Mouse (Mus musculus) ES-Bruce4 (cell line): ENCODE data around the gene Sst. TPM values are rescaled to one million over a fixed set of nuclear protein-coding genes. Genes with fewer than 3 reads are reported as not detected.

Experiments
- H3K27ac ChIP-seq: 2 replicates; pipeline ENCODE4 v1.5.1; 2012; ENCODE audit warnings: low read length, inconsistent platforms; ENCODE audit not compliant: insufficient read depth
- H3K27me3 ChIP-seq: 2 replicates; pipeline ENCODE4 v1.6.1; 2012; ENCODE audit warnings: mild to moderate bottlenecking, low read length, inconsistent platforms; ENCODE audit not compliant: control insufficient read depth, poor library complexity, insufficient read depth, severe bottlenecking
- H3K36me3 ChIP-seq: 2 replicates; pipeline ENCODE4 v1.6.1; 2012; ENCODE audit warnings: inconsistent platforms, mild to moderate bottlenecking, low read length, moderate library complexity; ENCODE audit not compliant: control insufficient read depth, poor library complexity, insufficient read depth, severe bottlenecking
- H3K4me1 ChIP-seq: one replicate; pipeline ENCODE4 v1.8.1; 2011; ENCODE audit warnings: low read length; ENCODE audit not compliant: control insufficient read depth, insufficient read depth
- H3K4me3 ChIP-seq: 2 replicates; pipeline ENCODE4 v1.5.1; 2011; ENCODE audit warnings: low read depth, mild to moderate bottlenecking, low read length
- H3K9ac ChIP-seq: 2 replicates; pipeline ENCODE4 v1.6.1; 2012; ENCODE audit warnings: low read depth, mild to moderate bottlenecking, inconsistent platforms; ENCODE audit not compliant: poor library complexity, severe bottlenecking
- H3K9me3 ChIP-seq: replicated peaks from 2 replicates; pipeline ENCODE4 v1.6.1; 2012; ENCODE audit warnings: mild to moderate bottlenecking, low read length, inconsistent platforms; ENCODE audit not compliant: control insufficient read depth, poor library complexity, insufficient read depth, severe bottlenecking
- CTCF ChIP-seq: IDR thresholded peaks from one replicate; pipeline ENCODE4 v1.8.1; 2011; ENCODE audit warnings: low read depth, low read length
- EP300 ChIP-seq: IDR thresholded peaks from 2 replicates; pipeline ENCODE4 v1.6.1; 2011; ENCODE audit warnings: low read depth, low read length; ENCODE audit not compliant: insufficient read depth
- POLR2A ChIP-seq: IDR thresholded peaks from one replicate; pipeline ENCODE4 v1.8.1; 2011; ENCODE audit warnings: low read length; ENCODE audit not compliant: insufficient read depth
- polyA plus RNA-seq: library from polyadenylated mRNA; stranded (reverse); fragments of >200 nt; gene quantifications from 2 replicates; pipeline ENCODE4 v1.2.4, GENCODE M21; 2011; ENCODE audit warnings: low read depth; ENCODE audit not compliant: missing spikeins, insufficient read depth, insufficient read length

Sst gene
- polyA plus RNA-seq, 1 experiment, result not detected

- Histone ChIP-seq H3K9me3 (no peaks in the 10 kb centered on the region; the same call in 1 of the 2 replicates), H3K27ac (no peak overlapping the region), H3K9ac (no peak overlapping the region), H3K4me1 (no peaks in the 10 kb centered on the region), H3K27me3 (no peaks in the 10 kb centered on the region), H3K4me3 (no peak overlapping the region), H3K36me3 (no peaks in the 10 kb centered on the region)
- TF ChIP-seq POLR2A (no peak), CTCF (no peak), EP300 (no peak)
Measured at GRCm38 (mm10) chr16:23844622-23845021, 46.1 kb downstream of the Sst start.

DNA sequence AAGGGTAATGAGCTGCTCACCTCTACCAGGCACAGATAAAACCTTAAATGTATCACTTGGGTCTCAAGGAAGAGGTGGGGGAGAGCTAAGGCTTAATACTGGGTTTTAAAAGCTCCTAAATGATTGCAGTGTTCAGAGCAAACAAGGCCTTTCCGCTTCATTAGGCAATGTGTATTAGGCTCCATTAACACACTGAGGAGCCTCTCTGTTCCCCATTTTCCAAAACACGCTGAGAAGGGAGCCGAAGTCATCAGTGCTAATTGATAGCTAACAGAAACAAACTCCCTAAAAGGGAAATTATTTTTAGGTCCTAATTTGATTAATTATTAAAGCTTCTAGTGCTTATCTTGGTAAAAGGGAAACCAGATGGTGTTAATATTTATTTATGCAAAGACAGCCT lies 48.1 kb downstream of the Sst start:
- H3K9me3 ChIP-seq, result no peaks in the 10 kb centered on the region
- TF ChIP-seq POLR2A (no peak), CTCF (no peak), EP300 (no peak)
- H3K36me3 ChIP-seq, result no peaks in the 10 kb centered on the region
- no peak overlapping the region for H3K4me3 ChIP-seq
- no peaks in the 10 kb centered on the region for H3K27me3 ChIP-seq
- no peak overlapping the region for H3K27ac ChIP-seq
- H3K4me1 ChIP-seq, result no peaks in the 10 kb centered on the region
- H3K9ac ChIP-seq, result no peak overlapping the region

Other genes with a start within 250 kb of the Sst start
- gene Rtp2, start 41.4 kb upstream of the Sst start, polyA plus RNA-seq, result not detected in 2 replicates
- gene Gm37419, start 97.5 kb upstream of the Sst start, polyA plus RNA-seq, result not detected in 2 replicates
- 5.0 and 5.6 TPM in 2 replicates for gene Bcl6, start 97.9 kb upstream of the Sst start, polyA plus RNA-seq